Mouse (Mus musculus) NIH3T3 (cell line): ENCODE measurements around the gene Rai14.
A peak's percentile ranks its signal among the peaks of the same experiment; 100 is the strongest.

ENCODE experiments used
- DNase-seq: peaks from one replicate; pipeline ENCODE4 v3.0.0-alpha.2; 2012; ENCODE audit warnings: low read depth

Rai14 gene

GRCm38 (mm10) chr15:10652931-10653475 lies 61.4 kb downstream of the Rai14 start:
- DNase-seq: no peak

GRCm38 (mm10) chr15:10648372-10649109 lies 65.9 kb downstream of the Rai14 start:
- peak; percentile 77 for DNase-seq

GRCm38 (mm10) chr15:10646297-10646696 lies 68.1 kb downstream of the Rai14 start:
- DNase-seq: no peak

- DNase-seq: no peak
Measured at GRCm38 (mm10) chr15:10645101-10645500, 69.3 kb downstream of the Rai14 start.

- DNase-seq: no peak
Measured at GRCm38 (mm10) chr15:10643819-10644218, 70.6 kb downstream of the Rai14 start.

GRCm38 (mm10) chr15:10643224-10643623 lies 71.2 kb downstream of the Rai14 start:
- DNase-seq: no peak

- DNase-seq: no peak
Measured at GRCm38 (mm10) chr15:10642419-10642818, 72.0 kb downstream of the Rai14 start.

GRCm38 (mm10) chr15:10640721-10641120 lies 73.7 kb downstream of the Rai14 start:
- peak; percentile 73 for DNase-seq

GRCm38 (mm10) chr15:10637251-10637793 lies 77.1 kb downstream of the Rai14 start:
- no peak for DNase-seq

GRCm38 (mm10) chr15:10636844-10637243 lies 77.6 kb downstream of the Rai14 start:
- no peak for DNase-seq

GRCm38 (mm10) chr15:10635121-10635520 lies 79.3 kb downstream of the Rai14 start:
- DNase-seq: no peak

- no peak for DNase-seq
Measured at GRCm38 (mm10) chr15:10634176-10634575, 80.2 kb downstream of the Rai14 start.

GRCm38 (mm10) chr15:10633381-10633780 lies 81.0 kb downstream of the Rai14 start:
- DNase-seq: no peak

- DNase-seq: no peak
Measured at GRCm38 (mm10) chr15:10632581-10632980, 81.8 kb downstream of the Rai14 start.

- DNase-seq: no peak
Measured at GRCm38 (mm10) chr15:10632060-10632459, 82.4 kb downstream of the Rai14 start.

GRCm38 (mm10) chr15:10631541-10631940 lies 82.9 kb downstream of the Rai14 start:
- no peak for DNase-seq

- no peak for DNase-seq
Measured at GRCm38 (mm10) chr15:10628980-10629346, 85.5 kb downstream of the Rai14 start.

GRCm38 (mm10) chr15:10628131-10628979 lies 86.1 kb downstream of the Rai14 start:
- peak; percentile 48 for DNase-seq

GRCm38 (mm10) chr15:10623571-10624227 lies 90.7 kb downstream of the Rai14 start:
- no peak for DNase-seq

GRCm38 (mm10) chr15:10621194-10621593 lies 93.2 kb downstream of the Rai14 start:
- DNase-seq: no peak

- no peak for DNase-seq
Measured at GRCm38 (mm10) chr15:10619678-10620077, 94.7 kb downstream of the Rai14 start.

- DNase-seq: peak; percentile 35
Measured at GRCm38 (mm10) chr15:10618276-10618675, 96.1 kb downstream of the Rai14 start.
